Mouse (Mus musculus) stomach, embryonic 16.5 days (tissue): ENCODE measurements around the gene Nrxn3. TPM values are rescaled to one million over a fixed set of nuclear protein-coding genes. Genes with fewer than 3 reads are reported as not detected.

Experiments
- ATAC-seq: fragments of 200-750 bp; cut with Nextera tagmentation; 2 replicates; pipeline ENCODE4 v1.8.0; 2017; ENCODE audit warnings: moderate number of reproducible peaks, moderate TSS enrichment; ENCODE audit not compliant: insufficient read depth, low FRiP score
- H3K27ac ChIP-seq: fragments of 300-500 bp; sonication (generic); 2 replicates; pipeline ENCODE4 v1.5.1; 2014; ENCODE audit warnings: low read length
- H3K27me3 ChIP-seq: fragments of 300-500 bp; sonication (generic); 2 replicates; pipeline ENCODE4 v1.6.1; 2014; ENCODE audit warnings: low read length, control low read depth, mixed read lengths; ENCODE audit not compliant: control insufficient read depth, insufficient read depth
- H3K36me3 ChIP-seq: fragments of 300-500 bp; sonication (generic); 2 replicates; pipeline ENCODE4 v1.6.1; 2014; ENCODE audit warnings: low read length; ENCODE audit not compliant: control insufficient read depth, insufficient read depth
- H3K4me1 ChIP-seq: fragments of 300-500 bp; sonication (generic); 2 replicates; pipeline ENCODE4 v1.6.1; 2014; ENCODE audit warnings: low read length, control low read depth, mixed read lengths; ENCODE audit not compliant: control insufficient read depth, insufficient read depth
- H3K4me2 ChIP-seq: fragments of 300-500 bp; sonication (generic); 2 replicates; pipeline ENCODE4 v1.6.1; 2014; ENCODE audit warnings: low read depth, low read length, mixed read lengths
- H3K4me3 ChIP-seq: fragments of 300-500 bp; sonication (generic); replicated peaks from 2 replicates; pipeline ENCODE4 v1.5.1; 2014; ENCODE audit warnings: mild to moderate bottlenecking, low read length
- H3K9ac ChIP-seq: fragments of 300-500 bp; sonication (generic); 2 replicates; pipeline ENCODE4 v1.6.1; 2014; ENCODE audit warnings: low read length
- H3K9me3 ChIP-seq: fragments of 300-500 bp; sonication (generic); replicated peaks from 2 replicates; pipeline ENCODE4 v1.6.1; 2016; ENCODE audit warnings: low read length, control low read depth; ENCODE audit not compliant: control insufficient read depth
- WGBS: fragments of 180-500 bp; shearing (Covaris S2); extraction: QIAGEN DNeasy Blood & Tissue Kit; methylation state at CpG from one replicate; pipeline ENCODE4 v1.1.7; 2014; 5-methylcytosine and 5-hydroxymethylcytosine counted together
- polyA plus RNA-seq: library from polyadenylated mRNA; unstranded; fragments of >200 nt; fragmentation: Nextera tagmentation; extraction: Ambion mirVana; gene quantifications from 2 replicates; pipeline ENCODE4 v1.2.1, GENCODE M21; 2015

The Nrxn3 gene
- polyA plus RNA-seq, 1 experiment from 2014 or later = 2.2 TPM

- no peak overlapping the region for H3K4me2 ChIP-seq
- no peaks in the 10 kb centered on the region for H3K4me1 ChIP-seq
- no peak overlapping the region for H3K27ac ChIP-seq
- no peaks in the 10 kb centered on the region for H3K27me3 ChIP-seq
- no peak for ATAC-seq
- WGBS = 74% methylated on average over 3 of the region's 3 CpGs
- H3K9ac ChIP-seq = no peak overlapping the region
- H3K36me3 ChIP-seq = no peaks in the 10 kb centered on the region
- H3K9me3 ChIP-seq = no peaks in the 10 kb centered on the region
- no peak overlapping the region for H3K4me3 ChIP-seq
These were observed 1458.9 kb downstream of the Nrxn3 start for GRCm38 (mm10) chr12:90181566-90181965.

DNA sequence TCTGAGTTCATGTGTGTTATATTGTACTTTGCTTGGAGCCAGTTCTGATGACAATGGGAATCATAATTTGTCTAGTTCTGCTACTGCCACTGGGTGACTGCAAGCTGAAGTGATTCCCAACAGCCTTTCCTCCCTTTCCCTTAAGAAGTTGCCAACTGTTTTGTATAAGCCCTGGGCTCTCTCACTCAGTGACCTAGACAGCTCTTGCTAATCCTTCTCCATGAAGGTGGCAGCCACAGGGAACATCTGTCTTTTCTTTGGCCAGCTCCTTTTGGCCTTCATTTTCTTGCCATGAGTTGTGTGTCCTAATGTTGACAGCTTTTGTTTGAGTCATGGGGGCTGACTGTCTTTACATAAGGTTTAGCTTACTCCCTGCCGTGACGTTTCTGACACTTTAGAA is 1460.3 kb downstream of the Nrxn3 start:
- Histone ChIP-seq H3K9me3 (no peaks in the 10 kb centered on the region), H3K27ac (no peak overlapping the region), H3K36me3 (no peaks in the 10 kb centered on the region), H3K4me3 (no peak overlapping the region), H3K4me2 (no peak overlapping the region), H3K9ac (no peak overlapping the region), H3K4me1 (no peaks in the 10 kb centered on the region), H3K27me3 (no peaks in the 10 kb centered on the region)
- WGBS = 61% methylated on average over 2 of the region's 2 CpGs
- ATAC-seq = no peak

DNA sequence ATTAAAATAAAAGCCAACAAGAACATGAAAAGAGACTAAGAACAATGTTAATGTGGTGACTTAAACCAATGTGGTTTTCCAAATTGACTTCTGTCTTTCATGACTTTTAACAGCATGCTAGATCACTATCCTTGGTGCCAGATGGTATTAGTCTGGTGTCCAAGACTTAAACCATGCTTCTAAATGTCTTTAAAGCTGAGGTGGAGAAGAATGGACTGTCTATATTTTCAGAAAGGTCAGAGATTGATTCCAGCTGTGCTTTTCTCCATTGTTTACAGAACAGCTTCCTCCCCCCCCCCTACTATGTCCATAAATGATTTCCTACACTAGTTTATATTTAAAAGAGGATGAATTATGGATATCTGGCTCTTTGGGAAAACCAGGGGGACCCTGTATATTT is 1473.5 kb downstream of the Nrxn3 start:
- Histone ChIP-seq H3K27ac (no peak overlapping the region), H3K9me3 (no peaks in the 10 kb centered on the region), H3K36me3 (no peaks in the 10 kb centered on the region), H3K9ac (no peak overlapping the region), H3K4me2 (no peak overlapping the region), H3K27me3 (no peaks in the 10 kb centered on the region), H3K4me3 (no peak overlapping the region), H3K4me1 (0 out of 2 replicates have a peak, but pooled peaks cover 2% of the 10 kb centered on the region)
- no peak for ATAC-seq

GRCm38 (mm10) chr12:90197994-90198393 is 1475.3 kb downstream of the Nrxn3 start:
- H3K4me1 ChIP-seq = 0 out of 2 replicates have a peak, but pooled peaks cover 2% of the 10 kb centered on the region

DNA sequence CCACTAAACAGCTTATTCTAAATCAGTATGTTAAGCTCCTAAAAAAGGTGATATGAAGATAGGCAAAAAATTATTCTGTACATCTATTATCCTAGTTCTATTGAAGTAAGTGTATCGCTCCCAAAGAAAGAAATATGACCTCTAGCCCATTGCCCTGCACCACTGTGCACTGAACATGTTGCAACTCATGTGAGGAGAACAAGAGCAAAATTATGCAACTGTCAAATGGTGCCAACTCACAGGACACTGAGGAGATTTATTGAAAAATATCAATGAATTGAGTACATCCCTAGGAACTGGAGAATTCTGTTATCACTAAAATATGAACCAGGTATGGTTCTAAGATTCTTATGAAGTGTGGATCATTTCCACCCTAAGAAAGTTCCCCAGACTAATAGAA is 1479.8 kb downstream of the Nrxn3 start:
- no peak overlapping the region for H3K9ac ChIP-seq
- 89% methylated on average over 1 of the region's 1 CpGs for WGBS
- no peak overlapping the region for H3K4me3 ChIP-seq
- H3K27ac ChIP-seq = no peak overlapping the region
- no peak overlapping the region for H3K4me2 ChIP-seq
- H3K36me3 ChIP-seq = no peaks in the 10 kb centered on the region
- no peaks in the 10 kb centered on the region for H3K27me3 ChIP-seq
- ATAC-seq = no peak
- H3K9me3 ChIP-seq = no peaks in the 10 kb centered on the region
- no peaks in the 10 kb centered on the region for H3K4me1 ChIP-seq

More at GRCm38 (mm10) chr12:90197994-90198393, 1475.3 kb downstream of the Nrxn3 start:
- no peak for ATAC-seq
- Histone ChIP-seq H3K9ac (no peak overlapping the region), H3K27me3 (no peaks in the 10 kb centered on the region), H3K4me3 (no peak overlapping the region), H3K9me3 (no peaks in the 10 kb centered on the region), H3K4me2 (no peak overlapping the region), H3K27ac (no peak overlapping the region), H3K36me3 (no peaks in the 10 kb centered on the region)
- 94% methylated on average over 3 of the region's 3 CpGs for WGBS

GRCm38 (mm10) chr12:90211410-90211809 is 1488.7 kb downstream of the Nrxn3 start:
- 32% methylated on average over 2 of the region's 2 CpGs for WGBS
- no peaks in the 10 kb centered on the region for H3K27me3 ChIP-seq
- H3K4me3 ChIP-seq = no peak overlapping the region
- no peak for ATAC-seq
- H3K9ac ChIP-seq = no peak overlapping the region
- no peaks in the 10 kb centered on the region for H3K9me3 ChIP-seq
- no peak overlapping the region for H3K4me2 ChIP-seq
- no peaks in the 10 kb centered on the region for H3K4me1 ChIP-seq
- H3K36me3 ChIP-seq = no peaks in the 10 kb centered on the region
- H3K27ac ChIP-seq = no peak overlapping the region

DNA sequence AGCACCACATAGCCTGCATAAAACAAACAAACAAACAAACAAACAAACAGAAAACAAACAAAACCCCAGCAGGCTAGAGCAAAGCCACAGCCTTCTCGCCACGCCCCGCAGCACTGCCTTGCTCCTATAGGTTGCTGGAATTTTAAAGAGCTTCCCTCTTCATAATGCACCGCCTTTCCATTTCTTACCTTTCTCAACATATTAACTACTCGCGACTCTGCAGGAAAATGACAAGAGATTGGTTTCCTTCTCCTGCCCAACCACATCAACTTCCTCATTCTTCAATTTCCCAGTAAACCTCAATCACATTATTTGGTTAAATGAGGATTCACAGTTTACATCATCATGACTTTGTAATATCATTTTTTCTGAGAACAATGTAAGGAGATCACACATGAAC is 1494.4 kb downstream of the Nrxn3 start:
- H3K4me2 ChIP-seq = no peak overlapping the region
- H3K9me3 ChIP-seq = no peaks in the 10 kb centered on the region
- no peak overlapping the region for H3K4me3 ChIP-seq
- H3K4me1 ChIP-seq = no peaks in the 10 kb centered on the region
- no peak for ATAC-seq
- no peaks in the 10 kb centered on the region for H3K27me3 ChIP-seq
- 65% methylated on average over 6 of the region's 6 CpGs for WGBS
- H3K27ac ChIP-seq = no peak overlapping the region
- no peaks in the 10 kb centered on the region for H3K36me3 ChIP-seq
- H3K9ac ChIP-seq = no peak overlapping the region

DNA sequence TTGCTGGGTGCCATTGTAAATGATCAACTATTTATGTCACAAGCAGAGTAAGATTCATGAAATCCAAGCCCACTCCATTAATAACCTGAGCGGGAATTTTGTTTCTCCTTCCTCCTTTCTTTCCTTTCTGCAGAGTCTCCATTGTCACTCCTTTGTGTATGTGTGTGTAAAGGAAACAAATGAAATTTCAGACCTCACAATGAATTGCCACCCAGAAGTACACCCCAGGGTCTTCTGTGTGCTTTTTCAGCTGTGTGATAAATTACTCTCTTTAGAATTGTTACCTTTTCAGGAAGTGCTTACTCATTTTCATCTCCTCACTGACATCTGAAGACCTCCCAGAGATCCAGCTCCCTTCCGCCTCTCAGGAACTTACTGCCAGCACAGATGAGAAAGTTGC is 1506.4 kb downstream of the Nrxn3 start:
- no peak overlapping the region for H3K9ac ChIP-seq
- H3K36me3 ChIP-seq = no peaks in the 10 kb centered on the region
- no peak for ATAC-seq
- H3K4me2 ChIP-seq = no peak overlapping the region
- no peak overlapping the region for H3K4me3 ChIP-seq
- H3K4me1 ChIP-seq = no peaks in the 10 kb centered on the region
- H3K27me3 ChIP-seq = no peaks in the 10 kb centered on the region
- H3K9me3 ChIP-seq = no peaks in the 10 kb centered on the region
- WGBS = 30% methylated on average over 2 of the region's 2 CpGs
- H3K27ac ChIP-seq = no peak overlapping the region

DNA sequence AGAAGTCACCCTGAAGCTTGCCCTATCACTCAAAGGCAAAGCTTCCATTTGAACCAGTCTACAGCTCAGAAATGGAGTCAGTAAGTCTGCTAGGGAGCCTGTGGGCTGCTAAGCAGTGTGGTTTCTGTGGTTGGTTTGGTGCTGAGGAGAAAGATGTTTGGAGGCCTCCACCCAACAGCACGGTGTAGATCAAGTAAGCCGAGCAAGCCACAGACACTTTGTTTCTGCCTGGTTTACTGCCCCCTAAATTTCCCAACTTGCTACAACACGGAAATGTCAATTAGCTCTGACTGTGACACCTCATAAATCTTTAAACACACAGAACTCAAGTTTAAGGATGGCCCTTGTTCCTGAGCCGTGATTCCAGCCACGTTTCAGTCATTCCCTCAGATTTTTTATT is 1513.4 kb downstream of the Nrxn3 start:
- Histone ChIP-seq H3K9ac (no peak overlapping the region), H3K9me3 (no peaks in the 10 kb centered on the region), H3K36me3 (no peaks in the 10 kb centered on the region), H3K4me3 (no peak overlapping the region), H3K27me3 (no peaks in the 10 kb centered on the region), H3K4me1 (no peaks in the 10 kb centered on the region), H3K27ac (no peak overlapping the region), H3K4me2 (no peak overlapping the region)
- WGBS = 68% methylated on average over 5 of the region's 5 CpGs
- ATAC-seq = no peak

- H3K4me1 ChIP-seq = no peaks in the 10 kb centered on the region
- H3K9me3 ChIP-seq = no peaks in the 10 kb centered on the region
- WGBS = 48% methylated on average over 4 of the region's 4 CpGs
- H3K4me2 ChIP-seq = no peak overlapping the region
- ATAC-seq = no peak
- H3K4me3 ChIP-seq = no peak overlapping the region
- no peaks in the 10 kb centered on the region for H3K36me3 ChIP-seq
- no peaks in the 10 kb centered on the region for H3K27me3 ChIP-seq
- H3K9ac ChIP-seq = no peak overlapping the region
- no peak overlapping the region for H3K27ac ChIP-seq
These were observed 1537.6 kb downstream of the Nrxn3 start for GRCm38 (mm10) chr12:90260301-90260700.
